Mouse (Mus musculus) stomach, postnatal 0 days (tissue): ENCODE measurements at regions not wholly inside any gene's neighbourhood (a gene's known extent, or its start where the extent isn't known, plus 50 kb on each side); places are given as distances from the start of the nearest gene placed in this dataset.

Experiments used
- ATAC-seq: fragments of 200-750 bp; cut with Nextera tagmentation; 2 replicates; pipeline ENCODE4 v1.8.0; 2017; ENCODE audit not compliant: low FRiP score, low TSS enrichment
- DNase-seq: peaks from one replicate; pipeline ENCODE4 v3.0.0-alpha.2; 2016; ENCODE audit warnings: low spot score
- H3K27ac ChIP-seq: fragments of 300-500 bp; sonication (generic); replicated peaks from 2 replicates; pipeline ENCODE4 v1.5.1; 2014; ENCODE audit warnings: mild to moderate bottlenecking, control low read depth
- H3K27me3 ChIP-seq: fragments of 300-500 bp; sonication (generic); 2 replicates; pipeline ENCODE4 v1.6.1; 2014; ENCODE audit warnings: low read length; ENCODE audit not compliant: control insufficient read depth, insufficient read depth
- H3K36me3 ChIP-seq: fragments of 300-500 bp; sonication (generic); 2 replicates; pipeline ENCODE4 v1.6.1; 2014; ENCODE audit warnings: low read length, mixed read lengths; ENCODE audit not compliant: control insufficient read depth, insufficient read depth
- H3K4me1 ChIP-seq: fragments of 300-500 bp; sonication (generic); replicated peaks from 2 replicates; pipeline ENCODE4 v1.6.1; 2014; ENCODE audit warnings: antibody characterized with exemption; ENCODE audit not compliant: control insufficient read depth, insufficient read depth
- H3K4me2 ChIP-seq: fragments of 300-500 bp; sonication (generic); replicated peaks from 2 replicates; pipeline ENCODE4 v1.6.1; 2014; ENCODE audit warnings: low read depth, mild to moderate bottlenecking, control low read depth, moderate library complexity
- H3K4me3 ChIP-seq: fragments of 300-500 bp; sonication (generic); 2 replicates; pipeline ENCODE4 v1.5.1; 2014; ENCODE audit warnings: low read depth, low read length, control low read depth
- H3K9ac ChIP-seq: fragments of 300-500 bp; sonication (generic); 2 replicates; pipeline ENCODE4 v1.6.1; 2014; ENCODE audit warnings: mild to moderate bottlenecking, low read length, control low read depth, mixed read lengths
- H3K9me3 ChIP-seq: fragments of 300-500 bp; sonication (generic); 2 replicates; pipeline ENCODE4 v1.6.1; 2016; ENCODE audit warnings: low read length; ENCODE audit not compliant: control insufficient read depth
- CTCF ChIP-seq: IDR thresholded peaks from 2 replicates; pipeline ENCODE4 v1.5.1; 2016; ENCODE audit warnings: antibody characterized with exemption, low read depth, mild to moderate bottlenecking, moderate library complexity
- EP300 ChIP-seq: optimal IDR thresholded peaks from 2 replicates; pipeline ENCODE3; 2016; ENCODE audit warnings: antibody characterized with exemption
- WGBS: fragments of 180-500 bp; shearing (Covaris S2); extraction: QIAGEN DNeasy Blood & Tissue Kit; methylation state at CpG from one replicate; pipeline ENCODE4 v1.1.7; 2014; 5-methylcytosine and 5-hydroxymethylcytosine counted together

- Histone ChIP-seq H3K36me3 (no peaks in the 10 kb centered on the region), H3K27ac (no peak overlapping the region), H3K9me3 (no peaks in the 10 kb centered on the region), H3K27me3 (no peaks in the 10 kb centered on the region), H3K4me1 (no peaks in the 10 kb centered on the region), H3K4me2 (no peak overlapping the region), H3K4me3 (no peak overlapping the region), H3K9ac (no peak overlapping the region)
- TF ChIP-seq CTCF (no peak), EP300 (no peak)
- ATAC-seq = no peak
- DNase-seq = no peak
- WGBS = 77% methylated on average over 1 of the region's 1 CpGs
Observed at GRCm38 (mm10) chr5:58705561-58705960, 987.8 kb downstream of the Pcdh7 start.

- Histone ChIP-seq H3K9ac (no peak overlapping the region), H3K9me3 (no peaks in the 10 kb centered on the region), H3K27ac (no peak overlapping the region), H3K4me2 (no peak overlapping the region), H3K36me3 (no peaks in the 10 kb centered on the region), H3K4me1 (no peaks in the 10 kb centered on the region), H3K4me3 (no peak overlapping the region), H3K27me3 (no peaks in the 10 kb centered on the region)
- DNase-seq (no peak), ATAC-seq (no peak)
- WGBS = 58% methylated on average over 1 of the region's 1 CpGs
- TF ChIP-seq CTCF (no peak), EP300 (no peak)
Observed at GRCm38 (mm10) chr5:58712381-58712780, 994.6 kb downstream of the Pcdh7 start.

GRCm38 (mm10) chr5:58733366-58733765 is 1015.6 kb downstream of the Pcdh7 start:
- TF ChIP-seq EP300 (no peak), CTCF (no peak)
- WGBS = 92% methylated on average over 3 of the region's 3 CpGs
- Histone ChIP-seq H3K36me3 (no peaks in the 10 kb centered on the region), H3K4me3 (no peak overlapping the region), H3K9me3 (no peaks in the 10 kb centered on the region), H3K27me3 (no peaks in the 10 kb centered on the region), H3K4me1 (no peaks in the 10 kb centered on the region), H3K27ac (no peak overlapping the region), H3K9ac (no peak overlapping the region), H3K4me2 (no peak overlapping the region)
- no peak for DNase-seq
- no peak for ATAC-seq

- Histone ChIP-seq H3K9me3 (no peaks in the 10 kb centered on the region), H3K4me3 (no peak overlapping the region), H3K9ac (no peak overlapping the region), H3K27ac (no peak overlapping the region), H3K36me3 (no peaks in the 10 kb centered on the region), H3K27me3 (no peaks in the 10 kb centered on the region), H3K4me2 (no peak overlapping the region), H3K4me1 (no peaks in the 10 kb centered on the region)
- ATAC-seq = no peak
- 85% methylated on average over 2 of the region's 2 CpGs for WGBS
- no peak for DNase-seq
- TF ChIP-seq EP300 = no peak
- no peak for TF ChIP-seq CTCF
Observed at GRCm38 (mm10) chr5:58733961-58734360, 1016.2 kb downstream of the Pcdh7 start.

DNA sequence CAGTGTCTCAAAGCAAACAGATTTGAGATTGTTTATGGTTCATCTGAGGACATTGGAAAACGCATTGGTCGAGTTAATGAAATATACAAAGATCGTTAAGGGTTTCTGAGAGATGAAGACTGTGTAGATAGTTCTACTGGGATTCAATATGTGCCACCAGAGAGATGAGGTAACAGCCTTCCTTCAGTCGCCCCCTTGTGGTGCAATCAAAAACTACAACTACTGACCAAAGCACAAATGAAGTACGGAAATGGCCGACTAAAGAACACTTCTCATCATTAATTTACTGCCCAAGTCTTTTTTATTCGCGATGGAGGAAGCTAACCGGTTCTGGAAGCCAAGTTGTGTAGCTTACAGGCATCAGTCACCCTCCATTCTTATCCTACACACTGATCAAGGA is 1018.8 kb downstream of the Pcdh7 start:
- ATAC-seq (no peak), DNase-seq (peak; percentile 21)
- Histone ChIP-seq H3K27me3 (no peaks in the 10 kb centered on the region), H3K9me3 (no peaks in the 10 kb centered on the region), H3K36me3 (no peaks in the 10 kb centered on the region), H3K4me1 (no peaks in the 10 kb centered on the region), H3K9ac (no peak overlapping the region), H3K4me3 (no peak overlapping the region), H3K4me2 (no peak overlapping the region), H3K27ac (no peak overlapping the region)
- no peak for TF ChIP-seq EP300
- TF ChIP-seq CTCF = peak; percentile 83
- 48% methylated on average over 9 of the region's 9 CpGs for WGBS

GRCm38 (mm10) chr5:58737264-58737883 is 1019.6 kb downstream of the Pcdh7 start:
- Histone ChIP-seq H3K4me1 (no peaks in the 10 kb centered on the region), H3K27ac (no peak overlapping the region), H3K4me2 (no peak overlapping the region), H3K9me3 (no peaks in the 10 kb centered on the region), H3K4me3 (no peak overlapping the region), H3K36me3 (no peaks in the 10 kb centered on the region), H3K27me3 (no peaks in the 10 kb centered on the region), H3K9ac (no peak overlapping the region)
- ATAC-seq (no peak), DNase-seq (no peak)
- 76% methylated on average over 4 of the region's 4 CpGs for WGBS
- TF ChIP-seq EP300 (no peak), CTCF (no peak)
